Mouse (Mus musculus) brain, embryonic 18.5 days (tissue): ENCODE data around the gene Sft2d1.
A peak's percentile ranks its signal among the peaks of the same experiment; 100 is the strongest.
"Not testable (repeated sequence)": the region's sequence is repeated elsewhere in the genome, so short reads cannot be mapped to it uniquely, and the experiment has no call there.

Experiments
- DNase-seq: peaks from one replicate; pipeline ENCODE4 v3.0.0-alpha.2; 2012; ENCODE audit warnings: low read depth, low spot score

Sft2d1 gene

GRCm38 (mm10) chr17:8302772-8303438 is 8.0 kb upstream of the Sft2d1 start:
- no peak for DNase-seq

GRCm38 (mm10) chr17:8303671-8304070 is 7.2 kb upstream of the Sft2d1 start:
- no peak for DNase-seq

- DNase-seq: no peak
Measured at GRCm38 (mm10) chr17:8305801-8306200, 5.1 kb upstream of the Sft2d1 start.

GRCm38 (mm10) chr17:8311751-8312150 is 849 bp downstream of the Sft2d1 start:
- no peak for DNase-seq

GRCm38 (mm10) chr17:8313976-8314375 is 3.1 kb downstream of the Sft2d1 start:
- no peak for DNase-seq

- no peak for DNase-seq
Measured at GRCm38 (mm10) chr17:8316251-8316650, 5.3 kb downstream of the Sft2d1 start.

GRCm38 (mm10) chr17:8326877-8327276 is 16.0 kb downstream of the Sft2d1 start:
- DNase-seq: not testable (repeated sequence)

- no peak for DNase-seq
Measured at GRCm38 (mm10) chr17:8328511-8329174, 17.7 kb downstream of the Sft2d1 start.

GRCm38 (mm10) chr17:8330602-8331001 is 19.7 kb downstream of the Sft2d1 start:
- no peak for DNase-seq

GRCm38 (mm10) chr17:8337159-8337558 is 26.3 kb downstream of the Sft2d1 start, which contains the start of gene Prr18:
Gene Prr18 (plus strand): TSS chr17:8337459.
- DNase-seq: not testable (repeated sequence)

- no peak for DNase-seq
Measured at GRCm38 (mm10) chr17:8339666-8340374, 28.9 kb downstream of the Sft2d1 start.

- DNase-seq: peak; percentile 42
Measured at GRCm38 (mm10) chr17:8340407-8341359, 29.8 kb downstream of the Sft2d1 start.

GRCm38 (mm10) chr17:8341360-8341963 is 30.6 kb downstream of the Sft2d1 start:
- DNase-seq: no peak

- no peak for DNase-seq
Measured at GRCm38 (mm10) chr17:8342706-8343105, 31.8 kb downstream of the Sft2d1 start.

GRCm38 (mm10) chr17:8343416-8343815 is 32.5 kb downstream of the Sft2d1 start:
- DNase-seq: no peak

- DNase-seq: no peak
Measured at GRCm38 (mm10) chr17:8347765-8348285, 36.9 kb downstream of the Sft2d1 start.

- no peak for DNase-seq
Measured at GRCm38 (mm10) chr17:8348941-8349340, 38.0 kb downstream of the Sft2d1 start.

GRCm38 (mm10) chr17:8351088-8351487 is 40.2 kb downstream of the Sft2d1 start:
- no peak for DNase-seq

GRCm38 (mm10) chr17:8355692-8356091 is 44.8 kb downstream of the Sft2d1 start, which contains the start of gene T2:
Gene T2 (plus strand): TSS chr17:8355992.
- DNase-seq: no peak

GRCm38 (mm10) chr17:8357498-8357897 is 46.6 kb downstream of the Sft2d1 start:
- no peak for DNase-seq

- no peak for DNase-seq
Measured at GRCm38 (mm10) chr17:8360876-8361275, 50.0 kb downstream of the Sft2d1 start.
